Mouse (Mus musculus): ENCODE results near the gene Glis1. TPM values are rescaled to one million over a fixed set of nuclear protein-coding genes. Genes with fewer than 3 reads are reported as not detected.

The Glis1 gene
- total RNA-seq, 2 experiments from 2014 or later: 0.38 to 0.53 TPM

GRCm38 (mm10) chr4:107624951-107625350, 190.6 kb downstream of the Glis1 start:
- no peak for DNase-seq (ENCODE audit: low spot score)

- no peak for DNase-seq (ENCODE audit: low spot score)
Measured at GRCm38 (mm10) chr4:107628226-107628625, 193.8 kb downstream of the Glis1 start.

GRCm38 (mm10) chr4:107628921-107629411, 194.6 kb downstream of the Glis1 start:
- no peak for DNase-seq (ENCODE audit: low spot score)

- no peak for DNase-seq (ENCODE audit: low spot score)
Measured at GRCm38 (mm10) chr4:107634631-107635030, 200.2 kb downstream of the Glis1 start.

GRCm38 (mm10) chr4:107636099-107636498, 201.7 kb downstream of the Glis1 start:
- no peak for DNase-seq (ENCODE audit: low spot score)

GRCm38 (mm10) chr4:107637670-107638069, 203.3 kb downstream of the Glis1 start:
- DNase-seq (ENCODE audit: low spot score): peak; percentile 40

GRCm38 (mm10) chr4:107638303-107638702, 203.9 kb downstream of the Glis1 start:
- no peak for DNase-seq (ENCODE audit: low spot score)

- peak; percentile 68 for DNase-seq (ENCODE audit: low spot score)
Measured at GRCm38 (mm10) chr4:107641624-107642023, 207.2 kb downstream of the Glis1 start.

GRCm38 (mm10) chr4:107648959-107649485, 214.6 kb downstream of the Glis1 start:
- DNase-seq (ENCODE audit: low spot score): no peak

- no peak for DNase-seq (ENCODE audit: low spot score)
Measured at GRCm38 (mm10) chr4:107651021-107651496, 216.7 kb downstream of the Glis1 start.

GRCm38 (mm10) chr4:107652598-107653279, 218.3 kb downstream of the Glis1 start:
- peak; percentile 69 for DNase-seq (ENCODE audit: low spot score)

- DNase-seq (ENCODE audit: low spot score): no peak
Measured at GRCm38 (mm10) chr4:107653280-107653643, 218.9 kb downstream of the Glis1 start.

- DNase-seq (ENCODE audit: low spot score): no peak
Measured at GRCm38 (mm10) chr4:107660649-107661048, 226.3 kb downstream of the Glis1 start.

- DNase-seq (ENCODE audit: low spot score): no peak
Measured at GRCm38 (mm10) chr4:107668514-107668913, 234.1 kb downstream of the Glis1 start.

- no peak for DNase-seq (ENCODE audit: low spot score)
Measured at GRCm38 (mm10) chr4:107670731-107671130, 236.3 kb downstream of the Glis1 start.

GRCm38 (mm10) chr4:107673638-107674321, 239.4 kb downstream of the Glis1 start:
- DNase-seq (ENCODE audit: low spot score): peak; percentile 57

GRCm38 (mm10) chr4:107674322-107674644, 239.9 kb downstream of the Glis1 start:
- no peak for DNase-seq (ENCODE audit: low spot score)

- DNase-seq (ENCODE audit: low spot score): no peak
Measured at GRCm38 (mm10) chr4:107675645-107676044, 241.3 kb downstream of the Glis1 start.

- no peak for DNase-seq (ENCODE audit: low spot score)
Measured at GRCm38 (mm10) chr4:107680311-107681098, 246.1 kb downstream of the Glis1 start.

GRCm38 (mm10) chr4:107681099-107681849, 246.9 kb downstream of the Glis1 start:
- DNase-seq (ENCODE audit: low spot score): no peak
